Mouse (Mus musculus): ENCODE measurements around the gene Pim3.
"Not testable (repeated sequence)": the region's sequence is repeated elsewhere in the genome, so short reads cannot be mapped to it uniquely, and the experiment has no call there.

Pim3 gene

DNA sequence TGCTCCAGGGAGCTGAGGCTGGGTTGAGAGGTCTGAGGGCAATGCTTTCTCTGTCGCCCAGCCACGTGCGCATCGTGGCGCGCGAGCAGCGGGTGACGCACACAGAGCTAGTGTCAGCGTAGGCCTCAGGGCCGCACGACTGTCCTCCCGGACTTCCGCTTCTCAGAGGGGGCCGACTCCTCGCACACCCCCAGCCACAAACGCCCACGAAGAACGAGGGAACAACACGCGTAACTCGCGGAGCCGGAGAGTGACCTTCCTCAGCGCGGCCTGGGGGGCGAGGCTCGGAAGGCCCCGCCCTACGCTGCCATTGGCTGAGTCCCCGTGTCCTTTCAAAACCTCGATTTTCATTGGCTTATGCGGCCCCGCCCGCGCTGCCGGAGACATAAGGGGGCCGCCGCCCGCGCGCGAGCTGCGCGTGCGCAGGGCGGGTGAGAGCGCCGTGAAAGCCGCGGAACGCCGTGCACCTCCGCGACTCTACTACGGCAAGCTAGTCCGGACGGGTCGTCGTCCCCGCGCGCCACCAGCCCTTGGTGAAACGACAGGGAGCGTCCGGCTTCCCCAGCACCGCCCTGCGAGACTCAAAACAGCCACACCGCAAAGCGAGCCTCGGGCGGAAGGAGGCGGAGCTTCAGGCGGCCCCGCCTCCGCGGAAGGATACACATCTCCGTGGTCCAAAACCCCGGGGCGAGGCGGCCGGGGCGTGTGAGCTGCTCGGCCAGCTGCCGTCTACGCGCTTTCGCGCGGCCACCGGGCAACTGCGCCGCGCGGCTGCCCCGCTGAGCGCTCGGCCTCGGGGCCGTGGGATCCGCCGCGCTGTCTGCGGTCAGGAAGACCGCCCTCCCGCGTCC lies at the start of gene Pim3:
Pim3 (plus strand) TSS at position 415 of the 851 bp plus-strand sequence.
- peak; percentile 96 for DNase-seq (ENCODE audit: low spot score in 2 of 2)

DNA sequence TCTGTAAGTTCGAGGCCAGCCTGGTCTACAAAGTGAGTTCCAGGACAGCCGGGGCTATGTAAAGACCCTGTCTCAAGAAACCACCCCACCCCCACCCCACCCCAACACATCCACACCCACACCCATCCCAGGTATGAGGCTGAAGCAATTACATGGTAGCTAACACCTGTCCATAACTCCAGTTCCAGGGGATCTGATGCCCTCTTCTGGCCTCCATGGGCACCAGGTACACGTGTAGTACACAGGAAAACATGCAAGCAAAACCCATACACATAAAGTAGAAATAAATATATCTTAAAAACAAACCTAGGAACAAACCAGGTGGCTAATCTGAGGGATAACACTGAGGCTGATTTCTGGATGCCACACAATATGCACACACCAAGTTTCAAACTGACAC lies 48.7 kb upstream of the Pim3 start:
- no peak for DNase-seq (ENCODE audit: low spot score in 2 of 2)

DNA sequence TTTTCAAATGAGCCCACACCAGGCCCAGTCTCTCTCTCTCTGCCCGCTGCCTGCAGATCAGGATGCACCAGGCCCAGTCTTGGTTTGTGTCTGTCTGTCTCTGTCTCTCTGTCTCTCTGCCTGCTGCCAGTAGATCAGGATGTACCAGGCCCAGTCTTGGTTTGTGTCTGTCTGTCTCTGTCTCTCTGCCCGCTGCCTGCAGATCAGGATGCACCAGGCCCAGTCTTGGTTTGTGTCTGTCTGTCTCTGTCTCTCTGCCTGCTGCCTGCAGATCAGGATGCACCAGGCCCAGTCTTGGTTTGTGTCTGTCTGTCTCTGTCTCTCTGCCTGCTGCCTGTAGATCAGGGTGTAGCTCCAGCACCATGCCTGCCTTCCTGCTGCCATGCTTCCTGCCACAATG lies 48.1 kb upstream of the Pim3 start:
- DNase-seq (ENCODE audit: low spot score in 2 of 2): not testable (repeated sequence)

DNA sequence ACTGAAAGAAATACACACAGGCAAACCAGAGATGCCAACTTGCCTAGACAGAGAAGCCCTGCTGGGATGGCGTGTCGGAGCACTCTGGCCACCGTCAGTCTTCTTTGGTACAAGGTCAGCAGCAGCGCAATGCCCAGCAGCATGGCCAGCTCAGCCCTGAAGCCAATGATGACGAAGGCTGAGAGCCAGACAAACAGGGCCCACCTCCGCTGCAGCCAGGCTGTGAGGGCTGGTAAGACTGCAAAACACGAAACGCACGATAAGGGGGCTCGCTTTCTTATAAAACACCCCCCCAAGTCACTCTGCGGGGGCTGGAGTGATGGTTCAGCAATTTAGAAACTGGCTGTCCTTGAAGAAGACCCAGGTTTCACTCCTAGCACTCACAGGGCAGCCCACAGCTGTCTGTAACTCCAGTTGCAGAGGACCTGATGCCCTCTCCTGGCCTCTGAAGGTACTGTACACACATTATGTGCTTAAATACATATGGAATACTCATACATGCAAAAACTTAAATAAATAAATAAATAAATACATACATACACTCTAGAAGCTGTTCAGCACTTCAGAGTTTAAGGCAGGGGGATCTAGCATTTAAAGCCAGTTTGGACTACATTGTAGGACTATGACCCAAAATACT lies 47.5 kb upstream of the Pim3 start:
- no peak for DNase-seq (ENCODE audit: low spot score in 2 of 2)

DNA sequence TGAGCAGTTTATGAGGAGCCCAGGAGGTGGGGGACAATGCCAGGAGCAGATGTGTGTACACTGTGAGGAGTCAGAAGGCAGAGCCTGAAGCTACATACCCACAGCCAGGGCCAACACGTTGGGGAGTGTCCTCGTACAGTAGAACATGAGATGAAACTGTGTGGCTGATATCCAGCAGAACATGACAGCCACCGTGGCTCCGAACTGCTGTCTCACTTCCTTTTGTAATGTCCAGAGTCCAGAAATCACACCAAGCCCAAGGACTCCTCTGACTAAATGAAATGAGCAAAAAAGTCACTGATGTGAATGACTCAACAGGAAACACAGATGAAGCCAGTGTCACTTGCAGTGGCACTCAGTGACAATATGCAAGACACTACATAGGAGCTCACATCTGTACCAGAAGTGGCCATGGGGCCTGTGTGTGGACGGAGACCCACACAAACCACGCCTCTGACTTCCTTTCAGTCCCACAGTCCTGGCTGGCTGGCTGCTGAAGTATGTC lies 46.7 kb upstream of the Pim3 start:
- DNase-seq (ENCODE audit: low spot score in 2 of 2): no peak

DNA sequence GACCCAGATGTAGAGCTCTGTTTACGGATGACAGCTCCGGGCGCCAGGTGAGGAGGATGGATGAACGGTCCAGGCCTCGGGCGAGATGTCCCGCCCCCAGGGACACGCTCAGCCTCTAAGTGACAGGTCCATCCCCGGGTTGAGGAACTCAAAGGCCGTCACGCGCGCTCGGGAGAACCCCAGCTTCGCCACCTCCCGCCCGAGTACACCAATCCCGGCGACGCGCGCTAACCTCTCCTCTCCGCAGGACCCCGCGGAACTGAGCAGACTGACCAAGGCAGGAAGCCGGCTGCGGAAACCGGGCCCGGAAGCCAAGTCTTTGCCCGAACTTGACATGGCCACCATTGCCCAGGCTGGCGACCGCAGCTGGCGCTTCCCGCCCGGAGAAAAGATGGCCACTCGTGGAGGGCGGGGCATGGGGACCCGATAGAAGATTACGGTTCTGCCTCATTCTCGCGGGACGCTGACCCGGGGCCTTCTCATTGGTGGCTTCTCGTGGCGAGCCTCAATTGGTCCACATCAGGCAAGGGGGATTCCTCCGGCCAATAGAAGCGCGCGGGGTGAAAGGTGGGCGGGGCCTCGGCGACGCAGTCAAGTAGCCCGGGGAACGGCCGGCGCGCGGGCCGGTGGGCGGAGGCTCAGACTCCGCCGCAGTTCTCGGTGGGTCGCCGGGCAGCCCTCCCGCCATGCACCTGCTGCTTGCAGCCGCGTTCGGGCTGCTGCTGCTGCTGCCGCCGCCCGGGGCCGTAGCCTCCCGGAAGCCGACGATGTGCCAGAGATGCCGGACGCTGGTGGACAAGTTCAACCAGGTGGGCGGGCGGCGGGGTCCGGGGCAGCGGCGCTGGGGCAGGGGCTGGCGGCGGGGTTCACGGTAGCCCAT lies 42.7 kb upstream of the Pim3 start, which contains the start of the genes Alg12 and Creld2:
Alg12 (minus strand) TSS at position 293 of the 880 bp plus-strand sequence.
Creld2 (plus strand) TSS at position 621 of the 880 bp plus-strand sequence.
- peak; percentile 100 for DNase-seq (ENCODE audit: low spot score in 2 of 2)

DNA sequence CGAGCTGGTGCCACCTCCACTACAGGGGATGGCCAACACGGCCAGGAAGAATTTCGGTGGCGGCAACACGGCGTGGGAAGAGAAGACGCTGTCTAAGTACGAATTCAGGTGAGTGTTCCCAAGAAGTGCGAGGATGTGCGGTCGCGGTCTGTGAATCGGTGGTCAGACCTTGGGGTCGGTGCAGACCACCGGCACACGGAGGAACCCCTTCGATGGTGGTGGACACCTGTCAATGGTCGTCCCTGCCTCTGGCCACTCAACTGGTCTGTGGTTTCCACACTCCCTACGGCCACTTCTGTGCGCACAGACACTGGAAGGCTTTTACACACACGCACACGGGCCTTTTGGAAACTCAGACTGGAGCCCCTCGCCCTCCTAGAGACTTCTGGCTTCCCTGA lies 42.1 kb upstream of the Pim3 start:
- no peak for DNase-seq (ENCODE audit: low spot score in 2 of 2)

DNA sequence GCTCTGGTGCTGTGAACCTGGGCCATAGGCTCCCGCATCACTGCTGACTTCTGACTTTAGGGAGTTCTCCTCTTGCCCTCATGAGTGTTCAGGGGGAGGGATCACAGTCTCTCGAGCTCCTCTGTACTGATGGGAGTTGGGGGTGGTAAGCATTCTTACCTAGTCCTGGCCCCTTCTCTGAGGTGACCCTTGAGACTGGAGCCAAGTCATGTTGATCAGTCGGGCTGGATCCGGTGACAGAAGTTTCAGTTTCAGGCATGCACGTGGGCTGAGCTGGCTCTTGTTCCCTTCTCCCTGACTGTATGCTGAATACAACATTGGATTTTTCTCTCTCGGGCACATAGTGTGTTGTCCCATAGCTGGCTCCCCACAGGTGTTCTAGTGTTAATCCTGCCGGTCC lies 40.6 kb upstream of the Pim3 start:
- no peak for DNase-seq (ENCODE audit: low spot score in 2 of 2)

DNA sequence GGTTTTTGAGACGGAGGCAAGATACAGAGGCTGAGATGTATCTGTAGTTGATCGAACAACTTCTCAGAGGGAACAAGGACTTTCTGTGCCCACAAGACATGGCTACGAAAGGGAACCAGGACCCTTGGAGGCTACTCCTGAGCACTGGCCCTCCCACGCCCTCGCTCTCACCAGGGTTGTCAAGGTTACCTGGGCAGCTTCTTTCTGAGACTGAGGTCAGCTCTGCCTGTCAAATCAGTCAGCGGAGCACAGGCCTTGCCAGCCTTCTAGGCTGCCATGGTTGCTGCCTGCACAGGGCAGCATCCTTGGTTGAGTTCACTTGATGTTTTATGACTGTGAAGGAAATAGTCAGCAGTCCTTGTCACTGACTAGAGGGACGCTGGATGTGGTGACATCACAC lies 39.5 kb upstream of the Pim3 start:
- DNase-seq (ENCODE audit: low spot score in 2 of 2): no peak

DNA sequence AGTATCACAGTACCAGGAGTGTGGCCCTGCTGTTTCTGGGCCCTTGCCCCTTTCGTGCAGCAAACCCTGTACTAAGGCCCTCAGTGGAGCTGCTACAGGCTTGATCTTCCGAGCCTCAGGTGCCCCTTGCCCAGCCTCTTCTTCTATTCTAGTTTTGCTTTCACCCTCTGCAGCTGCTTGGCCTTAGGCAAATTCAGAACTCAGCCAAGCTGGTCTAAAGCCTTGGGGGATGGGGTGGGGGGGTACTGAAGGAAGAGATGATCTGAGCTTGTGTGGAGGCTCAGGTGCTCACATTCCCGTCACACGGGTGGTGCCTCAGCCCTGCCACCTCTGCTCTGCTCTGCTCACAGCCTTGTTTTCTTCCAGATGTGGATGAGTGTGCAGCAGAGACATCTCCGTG lies 38.6 kb upstream of the Pim3 start:
- no peak for DNase-seq (ENCODE audit: low spot score in 2 of 2)

DNA sequence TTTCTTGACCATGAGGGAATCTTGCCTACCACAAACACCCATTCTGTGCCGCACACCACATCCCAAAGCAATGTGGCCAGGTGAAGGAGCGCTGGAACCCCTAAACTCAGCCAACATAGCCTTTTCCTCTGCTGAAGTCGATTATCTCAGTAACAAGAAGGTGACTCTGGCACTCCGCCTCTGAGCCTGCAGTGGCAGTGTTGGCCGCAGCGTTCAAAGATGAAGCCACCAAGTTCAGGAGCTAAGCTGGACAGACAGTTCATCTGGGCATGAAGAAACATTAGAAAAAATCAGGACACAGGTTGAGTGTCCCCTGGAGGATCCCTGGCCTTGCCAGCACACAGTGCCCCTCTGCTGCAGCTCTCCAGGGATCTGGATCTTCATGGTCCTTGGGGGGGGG lies 34.5 kb upstream of the Pim3 start:
- DNase-seq (ENCODE audit: low spot score in 2 of 2): no peak

DNA sequence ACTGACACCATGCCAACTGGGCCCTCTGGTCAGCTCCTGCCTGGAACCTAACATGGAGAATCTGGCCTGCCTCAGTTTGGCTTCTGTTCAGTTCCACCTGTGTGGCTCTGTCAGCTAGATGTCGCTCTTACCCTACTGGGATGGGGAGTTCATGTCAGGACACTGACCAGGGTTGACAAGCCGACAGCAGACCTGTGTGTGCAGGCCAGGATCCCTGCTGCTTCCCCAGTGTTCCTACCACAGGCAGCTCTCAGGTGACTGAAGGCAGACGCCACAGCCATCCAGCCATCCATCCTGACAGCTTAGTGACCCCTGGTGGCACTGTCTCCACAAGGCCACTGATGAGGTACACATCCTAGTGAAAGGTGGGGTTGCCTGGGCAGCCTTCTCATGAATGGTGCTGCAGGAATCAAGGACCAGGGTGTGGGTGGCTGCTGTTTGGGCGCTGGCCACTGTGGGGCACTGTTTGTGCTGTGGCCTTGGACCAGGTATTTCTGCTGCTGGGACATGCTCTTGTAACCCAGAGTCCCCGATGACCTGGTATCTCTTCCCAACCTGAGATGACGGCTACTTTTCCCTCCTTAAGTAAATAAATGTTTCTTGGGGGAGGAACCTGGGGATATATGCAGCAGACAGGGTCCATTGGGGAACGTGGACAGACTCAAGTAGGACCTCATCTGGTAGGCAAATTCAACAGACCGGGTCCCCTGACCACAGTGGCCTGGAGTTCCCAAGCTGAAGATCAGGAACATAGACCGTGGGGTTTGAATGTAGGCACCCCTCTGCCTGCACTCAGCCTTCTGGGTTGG lies 33.8 kb upstream of the Pim3 start:
- DNase-seq (ENCODE audit: low spot score in 2 of 2): peak; percentile 37 to 60

DNA sequence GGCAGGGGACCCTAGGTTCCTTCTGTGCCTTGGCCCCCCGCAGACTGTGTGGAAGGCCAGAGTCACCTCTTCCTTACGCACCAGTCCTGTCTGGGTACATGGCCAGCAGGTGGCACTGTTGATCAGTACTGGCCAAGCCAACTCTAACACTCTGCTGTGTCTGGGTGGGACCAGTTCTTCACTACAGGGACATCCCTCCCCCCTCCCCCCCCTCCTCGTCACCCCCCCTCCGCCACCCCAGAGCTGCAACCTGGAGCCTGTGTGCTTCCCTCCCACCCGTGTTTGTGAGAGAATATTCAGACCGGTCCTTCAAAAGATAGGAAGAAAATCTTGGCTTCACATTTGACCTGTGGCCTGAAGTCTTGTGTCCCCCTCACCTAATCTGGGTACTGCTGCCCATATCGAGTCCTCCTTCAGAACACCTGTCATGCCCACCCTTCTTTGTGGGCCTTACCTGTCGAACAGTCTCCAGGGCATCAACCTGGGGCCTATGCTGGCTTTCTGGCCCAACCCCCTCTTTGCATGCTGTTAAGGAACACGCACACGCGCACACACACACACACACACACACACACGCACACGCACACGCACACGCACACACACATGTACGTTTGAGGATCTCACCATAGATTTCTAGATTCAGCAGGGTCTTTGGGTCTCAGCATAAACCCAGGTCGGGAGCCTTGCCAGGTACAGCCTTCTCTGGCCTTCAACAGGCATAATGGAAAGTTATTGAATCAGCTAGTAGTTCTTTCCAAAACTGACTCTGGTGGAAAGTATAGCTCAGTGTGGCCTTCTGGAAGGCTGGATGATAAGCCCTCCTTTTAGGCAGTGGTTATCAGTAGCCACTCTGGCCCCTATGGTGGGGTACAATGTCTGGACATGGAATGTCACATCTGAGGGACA lies 32.9 kb upstream of the Pim3 start:
- peak; percentile 79 to 86 for DNase-seq (ENCODE audit: low spot score in 2 of 2)

DNA sequence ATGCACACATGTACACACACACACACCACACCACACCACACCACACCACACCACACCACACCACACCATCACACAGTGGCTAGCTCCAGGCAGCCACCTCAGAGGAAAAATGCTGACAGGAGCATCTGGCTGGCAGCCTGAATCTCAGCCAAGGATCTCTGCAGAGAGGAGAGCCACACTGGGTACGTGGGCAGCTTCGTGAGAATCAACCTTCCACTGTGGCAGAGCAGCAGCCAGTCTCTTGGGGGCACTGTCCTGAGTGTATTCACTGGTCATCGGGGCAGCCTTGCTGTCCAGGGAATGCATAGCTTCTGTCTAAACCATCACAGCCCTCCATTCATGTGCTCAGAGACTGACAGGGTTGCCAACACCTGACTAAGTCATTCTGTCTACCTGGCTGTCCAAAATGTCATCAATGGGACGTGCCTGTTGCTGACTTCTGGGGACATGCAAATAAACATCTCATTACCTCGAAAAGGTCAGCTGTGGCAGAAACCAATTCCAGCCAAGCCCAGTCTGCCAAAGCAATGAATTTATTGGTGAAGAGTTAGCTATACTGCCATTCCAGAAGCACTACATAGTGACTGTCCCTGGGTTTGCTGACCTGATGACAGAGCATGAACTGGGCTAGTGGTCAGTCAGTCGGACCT lies 32.1 kb upstream of the Pim3 start:
- DNase-seq (ENCODE audit: low spot score in 2 of 2): no peak

DNA sequence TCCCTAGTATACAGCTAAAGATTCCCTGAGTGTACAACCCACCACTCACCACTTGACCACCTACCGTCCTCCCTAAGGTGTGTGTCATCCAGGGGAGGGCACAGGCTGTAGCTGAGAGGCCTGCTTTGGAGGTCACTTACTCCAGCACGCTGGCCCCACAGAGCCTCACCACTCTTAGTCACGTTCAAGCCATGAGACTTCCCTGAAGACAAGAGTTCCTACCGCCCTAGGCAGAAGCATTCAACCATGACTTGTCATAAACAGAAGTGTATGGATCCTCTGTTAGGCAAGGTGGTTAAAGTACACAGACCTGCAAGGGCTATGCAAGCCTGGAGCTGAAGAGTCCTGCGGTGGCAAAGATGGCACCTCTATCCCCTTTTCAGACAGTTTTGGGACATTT lies 31.3 kb upstream of the Pim3 start:
- DNase-seq (ENCODE audit: low spot score in 2 of 2): no peak

DNA sequence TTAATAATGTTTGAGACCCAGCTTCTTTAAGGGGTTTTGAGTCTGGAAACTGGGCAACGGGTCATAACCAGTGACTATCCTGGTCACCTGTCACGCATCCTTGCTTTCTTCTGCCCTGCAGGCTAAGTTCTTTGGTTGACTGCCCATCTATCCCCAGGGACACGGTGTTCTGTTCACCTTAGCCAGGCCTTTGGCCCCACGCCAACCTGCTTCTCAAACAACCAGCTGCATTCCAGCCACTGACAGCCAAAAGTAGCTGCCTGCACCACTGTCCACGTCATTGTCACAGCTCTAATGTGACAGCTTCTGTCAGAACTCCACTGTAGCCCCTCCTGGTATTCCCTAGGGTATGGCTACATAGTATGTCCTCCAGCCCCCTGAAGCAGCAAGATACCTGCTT lies 30.5 kb upstream of the Pim3 start:
- DNase-seq (ENCODE audit: low spot score in 2 of 2): no peak

DNA sequence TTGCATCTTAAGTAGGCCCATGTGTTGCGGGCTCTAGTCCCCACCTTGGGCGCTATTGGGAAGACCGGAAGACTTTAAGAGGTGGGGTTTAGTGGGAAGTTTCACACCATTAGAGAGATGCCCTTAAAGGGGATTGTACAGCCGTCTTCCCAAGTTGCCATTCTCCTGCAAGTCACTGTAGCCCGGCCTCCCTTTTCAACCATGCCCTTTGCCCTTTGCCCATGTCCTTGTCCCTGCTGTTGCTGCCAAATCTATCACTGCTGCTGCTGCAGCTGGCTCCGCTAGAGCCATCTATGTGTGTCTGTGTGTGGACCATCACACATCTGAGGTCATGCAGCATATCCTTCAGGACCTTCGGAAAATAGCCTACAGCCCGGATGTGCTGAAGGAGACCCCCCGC lies 29.4 kb upstream of the Pim3 start:
- DNase-seq (ENCODE audit: low spot score in 2 of 2): no peak

DNA sequence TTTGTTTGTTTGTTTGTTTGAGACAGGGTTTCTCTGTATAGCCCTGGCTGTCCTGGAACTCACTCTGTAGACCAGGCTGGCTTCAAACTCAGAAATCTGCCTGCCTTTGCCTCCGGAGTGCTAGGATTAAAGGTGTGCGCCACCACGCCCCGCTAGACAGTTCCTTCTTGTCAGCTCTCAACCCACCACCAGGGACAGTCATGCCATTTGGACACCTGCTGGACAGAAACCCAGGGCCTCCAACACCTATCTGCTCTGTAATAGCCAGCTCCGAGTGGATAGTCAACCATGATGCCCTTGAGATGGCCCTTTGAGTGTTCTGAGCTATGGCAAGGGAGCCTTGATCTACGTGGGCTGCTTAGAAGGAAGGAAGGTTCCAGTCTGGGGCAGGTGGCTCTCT lies 26.0 kb upstream of the Pim3 start:
- DNase-seq (ENCODE audit: low spot score in 2 of 2): no peak

DNA sequence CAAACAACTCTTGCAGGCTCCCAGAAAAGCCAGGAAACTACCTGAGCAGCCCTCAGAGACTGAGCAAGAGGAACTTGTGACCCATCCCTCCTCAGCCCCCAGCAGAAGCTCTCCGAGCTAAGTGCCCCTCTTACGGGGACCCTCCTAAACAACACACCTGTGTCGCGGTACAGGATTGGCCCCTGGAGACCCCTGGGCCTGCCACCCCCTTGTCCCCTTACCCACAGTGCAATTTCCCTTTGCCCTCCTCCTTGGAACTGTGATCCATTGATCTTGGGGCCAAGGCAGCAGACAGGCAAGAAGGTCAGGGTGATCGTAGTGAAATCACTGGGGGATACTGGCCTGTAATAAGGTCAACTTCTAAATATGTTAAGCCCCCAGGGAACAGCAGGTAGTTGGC lies 25.4 kb upstream of the Pim3 start:
- DNase-seq (ENCODE audit: low spot score in 2 of 2): no peak

All from natural killer cell, adult 2 months (primary cell).